Mouse (Mus musculus) G1E (cell line): ENCODE data around the gene 1700001K19Rik.

Experiments used
- CTCF ChIP-seq: IDR thresholded peaks from 2 replicates; pipeline ENCODE4 v1.5.1; 2012; ENCODE audit warnings: low read depth, low read length, inconsistent platforms, mixed read lengths
- GATA1 ChIP-seq: IDR thresholded peaks from 2 replicates; pipeline ENCODE4 v1.6.1; 2012; ENCODE audit warnings: borderline replicate concordance, low read length, inconsistent platforms, mixed read lengths
- POLR2AphosphoS5 ChIP-seq: IDR thresholded peaks from 2 replicates; pipeline ENCODE4 v1.6.1; 2012; ENCODE audit warnings: low read depth, low read length, inconsistent platforms; ENCODE audit not compliant: insufficient replicate concordance
- TAL1 ChIP-seq: conservative IDR thresholded peaks from 2 replicates; pipeline ENCODE4 v1.6.1; 2012; ENCODE audit warnings: low read depth, low read length, inconsistent platforms, mixed read lengths

DNA sequence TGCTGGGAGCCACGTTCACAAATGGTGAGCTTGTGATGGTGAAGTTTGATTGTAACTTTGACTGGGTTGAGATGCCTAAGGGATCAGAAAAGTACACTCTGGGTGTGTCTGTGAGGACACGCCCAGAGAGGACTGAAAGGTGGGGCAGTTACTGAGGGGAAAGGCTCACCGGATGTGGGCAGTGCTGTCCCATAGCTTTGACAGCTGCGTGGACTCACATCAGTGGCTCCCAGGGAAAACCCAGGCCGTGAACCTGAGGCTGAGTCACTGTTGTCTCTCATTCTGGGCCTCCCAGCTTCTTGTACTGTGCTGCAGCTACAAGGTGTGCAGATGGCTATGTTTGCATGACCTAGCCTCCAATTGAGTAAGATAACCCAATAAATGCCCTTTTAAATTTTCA is 43.1 kb upstream of the 1700001K19Rik start:
- TF ChIP-seq TAL1: no peak
- no peak for TF ChIP-seq CTCF
- TF ChIP-seq GATA1: no peak
- TF ChIP-seq POLR2AphosphoS5: no peak
